Mouse (Mus musculus) cerebellum, adult (tissue): ENCODE measurements around the gene Ciart.
"Not testable (repeated sequence)": the region's sequence is repeated elsewhere in the genome, so short reads cannot be mapped to it uniquely, and the experiment has no call there.

Experiments
- ATAC-seq: cut with Nextera tagmentation; 2 replicates; pipeline ENCODE4 v1.9.2; 2017; ENCODE audit warnings: mild to moderate bottlenecking, moderate library complexity, mixed read lengths; ENCODE audit not compliant: insufficient number of reproducible peaks, low FRiP score, low TSS enrichment

Gene Ciart

GRCm38 (mm10) chr3:95881979-95882815 is at the start of gene Ciart:
Gene Ciart, minus strand, starts transcription at chr3:95882251.
- ATAC-seq = peak; percentile 95

DNA sequence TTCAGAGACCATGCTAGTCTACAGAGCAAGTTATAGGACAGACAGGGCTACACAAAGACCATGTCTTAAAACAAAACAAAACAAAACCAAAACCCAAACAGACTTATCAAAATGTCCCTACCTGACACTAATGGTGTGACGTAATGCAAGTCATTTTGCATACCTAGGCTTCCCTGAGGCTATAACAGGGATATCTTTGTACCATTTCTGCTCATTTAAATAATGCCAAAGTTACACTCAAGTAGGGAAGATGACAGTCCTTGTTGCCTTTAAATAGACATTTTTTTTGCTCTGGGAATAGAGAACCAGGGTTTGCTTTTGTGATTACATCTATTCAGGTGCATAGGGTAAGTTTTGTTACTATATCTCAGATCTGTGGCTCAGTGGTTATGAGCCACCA is 49.4 kb upstream of the Ciart start:
- ATAC-seq = no peak

GRCm38 (mm10) chr3:95930471-95930789 is 48.4 kb upstream of the Ciart start:
- no peak for ATAC-seq

DNA sequence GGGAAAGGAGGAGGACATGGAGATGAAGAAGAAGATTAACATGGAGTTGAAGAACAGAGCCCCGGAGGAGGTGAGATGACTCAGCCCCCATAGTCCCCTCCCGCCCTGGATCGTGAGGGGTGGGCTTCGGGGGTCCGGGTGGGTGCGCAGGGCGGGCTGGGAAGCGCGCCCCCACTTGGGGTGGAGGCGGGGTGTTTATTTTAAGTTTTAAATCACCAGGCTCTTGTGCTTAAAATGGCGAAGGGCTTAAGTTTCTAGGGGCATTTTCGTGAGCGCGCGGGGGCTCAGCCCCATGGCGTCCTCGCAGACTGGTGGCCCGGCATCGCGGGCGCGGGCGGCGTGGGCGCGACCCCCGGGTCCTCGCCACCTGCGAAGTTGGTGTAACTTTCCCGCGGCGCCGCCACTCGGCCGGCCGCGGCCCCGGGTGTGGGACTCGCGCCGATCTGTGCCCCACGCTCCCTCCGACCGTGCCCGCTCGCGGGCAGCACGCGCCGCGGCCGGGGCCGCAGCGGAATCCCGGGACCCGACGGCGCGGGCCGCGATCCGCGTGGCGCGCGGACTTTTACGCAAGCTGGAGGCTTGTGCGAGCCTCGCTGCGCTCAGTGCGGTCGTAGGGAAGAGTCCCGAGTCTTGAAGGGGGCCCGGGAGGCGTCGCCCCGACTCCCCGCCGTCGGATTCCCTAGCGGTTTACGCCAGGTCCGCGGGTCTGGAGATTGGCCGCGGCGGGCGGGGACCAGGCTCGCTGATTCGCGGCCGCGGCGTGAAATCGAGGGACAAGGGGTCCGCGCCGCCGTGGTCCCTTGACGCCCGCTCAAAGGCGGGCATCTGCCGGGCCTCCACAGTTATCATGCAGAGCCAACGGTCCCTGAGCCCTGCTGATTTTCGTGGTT is 47.8 kb upstream of the Ciart start:
- ATAC-seq = no peak

DNA sequence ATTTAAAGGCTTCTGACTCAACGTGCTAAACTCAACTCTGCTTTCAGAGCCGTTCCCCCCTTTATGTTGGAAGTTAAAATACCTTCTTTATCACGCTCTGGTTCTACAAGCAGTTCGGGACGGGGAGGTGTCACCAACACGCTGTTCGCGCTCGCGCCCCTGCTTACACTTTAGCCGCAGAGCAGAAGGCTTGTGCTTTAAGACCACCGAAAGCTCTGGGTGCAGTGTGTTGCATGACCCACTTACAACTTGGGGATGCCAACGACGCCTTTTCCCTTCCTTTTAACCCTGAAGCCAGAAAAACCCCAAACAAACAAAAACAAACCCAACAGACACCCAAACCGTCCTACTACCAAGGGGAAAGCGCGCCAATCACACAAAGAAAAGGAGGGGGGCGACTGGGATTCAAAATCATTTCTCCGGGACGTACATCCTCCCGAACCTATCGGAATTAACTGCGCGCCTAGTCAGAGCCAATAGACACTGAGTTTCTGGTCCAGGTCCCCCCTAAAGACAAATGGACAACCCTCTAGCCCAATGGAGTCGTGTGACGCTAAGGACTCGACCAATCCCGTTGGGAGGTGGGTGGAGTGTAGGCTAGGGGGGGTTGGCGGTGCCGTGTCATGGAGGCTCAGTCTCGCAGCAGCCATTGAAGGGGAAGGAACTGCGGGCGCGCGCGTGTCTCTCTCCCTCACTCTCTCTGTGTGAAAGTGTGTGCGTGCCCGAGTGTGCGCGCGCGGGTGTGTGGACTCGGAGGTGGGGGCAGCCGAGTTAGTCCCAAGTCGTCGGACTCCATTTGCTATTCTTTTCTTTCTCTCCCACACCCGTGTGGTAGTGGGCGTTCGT is 46.8 kb upstream of the Ciart start, which contains the start of gene Anp32e:
Gene Anp32e (plus strand): TSS at position 589 of the 846 bp plus-strand sequence.
- ATAC-seq = peak; percentile 100

GRCm38 (mm10) chr3:95928261-95928657 is 46.2 kb upstream of the Ciart start:
- no peak for ATAC-seq

- no peak for ATAC-seq
These were observed 43.0 kb upstream of the Ciart start for GRCm38 (mm10) chr3:95925087-95925486.

DNA sequence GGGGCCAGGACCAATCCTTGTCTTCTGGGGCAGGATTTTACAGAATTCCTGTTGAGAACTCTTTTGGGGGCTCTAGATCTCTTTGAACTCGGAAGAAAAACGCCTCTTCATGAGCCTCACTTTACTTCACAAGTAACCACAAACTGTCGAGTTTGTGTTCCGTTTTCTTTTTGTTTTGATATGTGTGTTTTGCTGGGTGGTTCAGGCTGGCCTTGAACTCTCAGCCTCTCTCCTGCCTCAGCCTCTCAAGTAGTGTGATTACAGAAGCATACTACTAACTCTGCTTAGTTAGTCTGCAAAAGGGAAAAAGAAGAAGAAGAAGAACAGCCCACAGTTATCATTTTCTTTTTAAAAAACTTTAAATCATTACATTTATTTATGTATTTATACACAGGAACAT is 42.1 kb upstream of the Ciart start:
- ATAC-seq = no peak

- not testable (repeated sequence) for ATAC-seq
These were observed 41.4 kb upstream of the Ciart start for GRCm38 (mm10) chr3:95923429-95923828.

GRCm38 (mm10) chr3:95920532-95920931 is 38.5 kb upstream of the Ciart start:
- not testable (repeated sequence) for ATAC-seq

GRCm38 (mm10) chr3:95916760-95917159 is 34.7 kb upstream of the Ciart start:
- no peak for ATAC-seq

DNA sequence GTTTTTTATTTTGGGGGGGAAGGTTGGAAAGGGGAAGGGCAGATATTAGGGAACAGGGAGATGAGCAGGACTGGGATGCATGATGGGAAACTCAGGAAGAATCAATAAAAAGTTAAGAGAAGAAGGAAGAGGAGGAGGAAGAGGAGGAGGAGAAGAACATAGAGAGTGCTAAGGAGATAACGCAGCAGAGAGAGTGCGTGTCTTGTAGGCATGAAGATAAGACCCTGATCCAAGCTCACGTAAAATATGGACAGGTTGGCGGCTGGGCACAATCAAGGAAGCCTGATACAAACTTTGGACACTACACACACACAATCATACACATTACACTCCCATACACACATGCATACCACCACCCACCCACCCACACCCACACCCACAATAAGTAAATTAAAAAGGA is 32.7 kb upstream of the Ciart start:
- no peak for ATAC-seq

- no peak for ATAC-seq
These were observed 25.6 kb upstream of the Ciart start for GRCm38 (mm10) chr3:95907613-95908012.

DNA sequence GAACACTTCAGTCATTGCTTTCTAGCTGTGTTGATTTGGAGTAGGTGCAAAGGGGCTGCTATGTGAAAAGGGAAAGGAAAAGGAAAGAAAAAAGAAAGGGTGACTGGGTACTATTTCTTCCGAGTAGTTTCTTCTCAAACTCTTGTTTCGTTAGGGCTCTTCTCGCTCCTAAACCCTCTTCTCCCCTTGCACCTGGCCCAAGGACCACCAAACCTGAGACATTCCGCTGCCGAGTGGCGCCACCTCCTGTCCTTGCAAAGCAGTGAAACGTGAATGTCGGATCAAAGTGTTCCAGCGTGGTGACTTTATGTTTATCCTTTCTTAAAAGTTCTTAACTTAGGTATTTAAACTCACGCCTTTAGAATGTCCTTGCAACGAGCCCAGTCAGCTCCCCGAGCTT is 24.8 kb upstream of the Ciart start:
- no peak for ATAC-seq

DNA sequence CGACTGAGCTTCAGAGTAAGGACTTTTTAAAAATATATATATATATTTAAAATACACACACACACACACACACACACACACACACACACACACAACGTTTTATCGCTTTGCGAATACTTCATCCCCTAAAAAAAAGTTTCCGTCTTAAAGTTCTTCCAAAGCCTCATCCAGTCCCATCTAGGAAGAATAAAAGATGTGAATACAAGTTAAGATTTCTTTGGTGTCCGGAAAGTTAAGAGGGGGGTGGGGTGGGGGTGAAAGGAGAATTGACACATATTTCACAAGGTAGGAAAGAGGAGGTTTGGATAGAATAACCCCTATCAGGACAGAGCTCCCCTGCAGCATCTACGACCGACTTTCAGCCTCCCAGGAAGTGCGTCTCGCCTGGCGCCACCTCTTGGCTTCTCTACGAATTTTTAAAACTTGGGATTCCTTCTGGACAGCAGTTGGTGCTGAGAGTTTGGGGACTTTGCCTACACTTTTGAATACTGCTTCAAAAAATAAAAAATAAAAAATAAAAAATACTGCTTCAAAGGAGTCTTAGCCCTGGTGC is 24.0 kb upstream of the Ciart start:
- ATAC-seq = no peak

DNA sequence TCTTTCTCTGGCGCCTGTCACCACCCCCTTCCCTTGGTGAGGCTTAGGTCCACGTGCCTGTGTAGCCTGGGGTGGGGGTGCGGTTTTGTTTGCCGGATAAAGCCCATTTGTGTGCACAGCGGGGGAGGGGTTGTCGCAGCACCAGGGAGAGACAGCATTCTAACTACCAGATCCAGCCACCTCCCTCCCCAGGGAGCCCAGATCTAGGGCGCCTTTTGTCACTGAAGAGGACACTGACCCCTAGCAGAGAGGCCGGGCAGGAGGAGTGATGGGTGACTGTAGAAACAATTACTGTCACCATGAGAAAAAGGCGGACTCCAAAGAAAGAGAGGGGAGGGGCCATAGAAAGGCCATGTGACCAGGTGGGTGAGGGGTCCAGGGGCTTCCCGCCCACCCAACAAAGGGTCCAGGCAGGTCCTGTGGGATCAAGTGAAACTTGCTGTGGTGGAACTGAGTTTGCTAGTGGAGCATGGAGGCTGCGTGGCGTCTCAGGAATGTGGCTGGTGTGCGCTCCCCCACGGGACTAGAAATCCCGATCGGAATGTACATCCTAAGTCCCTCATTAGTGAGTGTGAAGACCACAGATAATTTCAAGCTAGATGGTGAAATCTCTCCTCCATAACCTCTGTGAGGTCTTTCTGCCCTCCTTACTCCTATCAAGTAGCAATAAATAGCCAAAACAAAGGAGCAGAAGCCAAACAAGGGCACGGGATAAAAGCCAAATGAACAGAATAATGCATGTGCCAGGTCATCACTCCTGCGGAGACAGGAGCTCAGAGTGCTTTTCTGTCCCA is 23.3 kb upstream of the Ciart start:
- no peak for ATAC-seq

GRCm38 (mm10) chr3:95904568-95904967 is 22.5 kb upstream of the Ciart start, which contains the start of gene Car14:
Gene Car14, minus strand, starts transcription at chr3:95904691.
- no peak for ATAC-seq

- no peak for ATAC-seq
These were observed 21.9 kb upstream of the Ciart start for GRCm38 (mm10) chr3:95903753-95904502.

DNA sequence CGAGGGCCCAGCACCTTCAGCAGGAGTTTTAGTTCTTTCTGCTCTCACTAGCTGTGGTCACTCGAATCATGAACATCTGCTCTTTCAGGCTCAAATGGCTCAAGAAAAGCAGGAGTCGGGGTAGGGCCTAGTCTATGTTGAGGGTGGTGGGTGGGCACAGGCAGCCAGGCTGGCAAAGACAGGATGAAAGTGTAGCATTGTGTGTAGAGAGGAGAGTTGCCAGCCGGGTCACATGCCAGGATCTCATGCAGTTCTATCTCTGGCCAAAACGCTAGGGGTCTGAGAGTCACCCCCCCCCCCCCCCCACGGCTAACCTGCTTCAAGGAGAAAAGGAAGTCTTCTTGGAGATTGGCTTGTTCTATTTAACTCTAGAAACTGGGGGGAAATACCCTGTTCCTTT is 20.6 kb upstream of the Ciart start:
- no peak for ATAC-seq
